Mouse (Mus musculus) stomach, embryonic 16.5 days (tissue): Measurements from ENCODE around the gene Vps37d. TPM values are rescaled to one million over a fixed set of nuclear protein-coding genes. Genes with fewer than 3 reads are reported as not detected.
A peak's percentile ranks its signal among the peaks of the same experiment; 100 is the strongest.
"Not testable (repeated sequence)": the region's sequence is repeated elsewhere in the genome, so short reads cannot be mapped to it uniquely, and the experiment has no call there.

Source experiments
- ATAC-seq: fragments of 200-750 bp; cut with Nextera tagmentation; 2 replicates; pipeline ENCODE4 v1.8.0; 2017; ENCODE audit warnings: moderate number of reproducible peaks, moderate TSS enrichment; ENCODE audit not compliant: insufficient read depth, low FRiP score
- H3K27ac ChIP-seq: fragments of 300-500 bp; sonication (generic); 2 replicates; pipeline ENCODE4 v1.5.1; 2014; ENCODE audit warnings: low read length
- H3K27me3 ChIP-seq: fragments of 300-500 bp; sonication (generic); 2 replicates; pipeline ENCODE4 v1.6.1; 2014; ENCODE audit warnings: low read length, control low read depth, mixed read lengths; ENCODE audit not compliant: control insufficient read depth, insufficient read depth
- H3K36me3 ChIP-seq: fragments of 300-500 bp; sonication (generic); 2 replicates; pipeline ENCODE4 v1.6.1; 2014; ENCODE audit warnings: low read length; ENCODE audit not compliant: control insufficient read depth, insufficient read depth
- H3K4me1 ChIP-seq: fragments of 300-500 bp; sonication (generic); 2 replicates; pipeline ENCODE4 v1.6.1; 2014; ENCODE audit warnings: low read length, control low read depth, mixed read lengths; ENCODE audit not compliant: control insufficient read depth, insufficient read depth
- H3K4me2 ChIP-seq: fragments of 300-500 bp; sonication (generic); 2 replicates; pipeline ENCODE4 v1.6.1; 2014; ENCODE audit warnings: low read depth, low read length, mixed read lengths
- H3K4me3 ChIP-seq: fragments of 300-500 bp; sonication (generic); replicated peaks from 2 replicates; pipeline ENCODE4 v1.5.1; 2014; ENCODE audit warnings: mild to moderate bottlenecking, low read length
- H3K9ac ChIP-seq: fragments of 300-500 bp; sonication (generic); 2 replicates; pipeline ENCODE4 v1.6.1; 2014; ENCODE audit warnings: low read length
- H3K9me3 ChIP-seq: fragments of 300-500 bp; sonication (generic); replicated peaks from 2 replicates; pipeline ENCODE4 v1.6.1; 2016; ENCODE audit warnings: low read length, control low read depth; ENCODE audit not compliant: control insufficient read depth
- WGBS: fragments of 180-500 bp; shearing (Covaris S2); extraction: QIAGEN DNeasy Blood & Tissue Kit; methylation state at CpG from one replicate; pipeline ENCODE4 v1.1.7; 2014; 5-methylcytosine and 5-hydroxymethylcytosine counted together
- polyA plus RNA-seq: library from polyadenylated mRNA; unstranded; fragments of >200 nt; fragmentation: Nextera tagmentation; extraction: Ambion mirVana; gene quantifications from 2 replicates; pipeline ENCODE4 v1.2.1, GENCODE M21; 2015

The Vps37d gene
- polyA plus RNA-seq, 1 experiment from 2014 or later, result 3.5 TPM

DNA sequence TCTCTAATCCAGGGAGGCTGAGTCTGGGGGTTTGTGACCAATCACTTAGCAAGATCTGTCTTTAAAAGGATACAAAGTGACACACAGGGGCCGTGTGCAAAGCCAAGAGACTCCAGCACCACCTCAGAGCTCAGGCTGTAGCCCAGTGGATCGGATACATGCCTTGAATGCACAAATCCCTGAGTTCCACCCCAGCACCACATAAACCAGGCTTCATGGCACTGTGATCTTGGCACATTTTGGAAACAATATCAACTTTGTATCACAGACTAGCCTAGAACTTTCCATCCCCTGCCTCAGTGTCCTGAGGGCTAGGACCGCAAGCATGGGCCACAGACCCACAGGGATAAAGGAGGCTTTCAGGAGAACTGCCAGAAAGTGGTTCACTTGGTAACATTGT is 12.1 kb downstream of the Vps37d start:
- WGBS, result 92% methylated on average over 3 of the region's 3 CpGs
- Histone ChIP-seq H3K4me2 (no peak overlapping the region), H3K27me3 (no peaks in the 10 kb centered on the region), H3K9ac (no peak overlapping the region), H3K4me3 (no peak overlapping the region), H3K36me3 (0 out of 2 replicates have a peak, but pooled peaks cover under 1% of the 10 kb centered on the region), H3K9me3 (no peaks in the 10 kb centered on the region), H3K27ac (no peak overlapping the region), H3K4me1 (peaks cover 14% of the 10 kb centered on the region)
- ATAC-seq, result no peak

DNA sequence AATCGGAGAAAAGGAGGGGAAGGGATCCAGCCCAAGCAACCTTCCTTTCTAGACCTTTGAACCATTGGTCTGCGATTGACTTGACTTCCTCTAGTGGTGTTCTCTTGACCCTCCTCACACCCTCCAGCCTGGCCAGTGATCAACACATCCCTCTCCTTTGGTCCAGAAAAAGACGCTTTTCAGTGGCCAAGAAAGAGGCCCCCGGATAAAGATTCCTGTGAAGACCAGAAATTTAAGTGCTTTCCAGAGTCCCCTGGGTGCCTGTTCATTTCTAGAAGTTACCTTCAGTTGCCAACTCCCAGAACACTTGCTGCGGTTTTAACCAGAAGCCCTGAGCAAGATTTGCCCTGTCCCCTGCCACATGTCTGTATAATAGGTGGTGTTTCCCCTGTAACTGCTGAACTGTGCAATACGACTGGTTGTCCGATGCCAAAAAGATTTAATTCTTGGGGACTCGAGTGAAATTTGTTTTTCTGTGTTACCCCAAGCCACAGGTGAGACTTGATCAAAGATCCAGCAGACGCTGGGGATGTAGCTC is 13.1 kb downstream of the Vps37d start, which contains the start of gene Bud23:
TSS of gene Bud23 (minus strand) at position 51 of the 538 bp plus-strand sequence.
- peaks cover 11% of the 10 kb centered on the region; the same call in 1 of the 2 replicates for H3K36me3 ChIP-seq
- peak within 1 kb of the TSS; percentile 90 for H3K9ac ChIP-seq
- H3K4me2 ChIP-seq, result peak within 1 kb of the TSS; percentile 85
- not testable (repeated sequence) for ATAC-seq, H3K9me3 ChIP-seq, H3K27me3 ChIP-seq
- WGBS, result 69% methylated on average over 9 of the region's 9 CpGs
- H3K4me3 ChIP-seq, result peak within 1 kb of the TSS; percentile 97
- peak within 1 kb of the TSS; percentile 66 for H3K27ac ChIP-seq
- peaks cover 14% of the 10 kb centered on the region for H3K4me1 ChIP-seq

DNA sequence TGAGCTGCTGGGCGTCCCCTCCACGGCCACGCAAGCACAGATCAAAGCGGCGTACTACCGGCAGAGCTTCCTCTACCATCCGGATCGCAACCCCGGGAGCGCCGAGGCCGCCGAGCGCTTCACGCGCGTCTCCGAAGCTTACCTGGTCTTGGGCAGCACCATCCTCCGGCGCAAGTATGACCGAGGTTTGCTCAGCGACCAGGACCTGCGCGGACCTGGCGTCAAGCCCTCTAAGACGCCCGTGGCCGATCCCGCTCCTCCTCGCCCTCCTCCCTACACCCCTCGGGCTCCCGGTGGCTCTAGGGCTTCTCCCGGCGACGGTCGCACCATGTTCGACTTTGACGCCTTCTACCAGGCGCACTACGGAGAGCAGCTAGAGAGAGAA is 13.7 kb downstream of the Vps37d start:
- peak; percentile 48 for ATAC-seq
- Histone ChIP-seq H3K9me3 (no peaks in the 10 kb centered on the region), H3K27me3 (no peaks in the 10 kb centered on the region), H3K9ac (peak overlapping the region; percentile 90), H3K36me3 (peaks cover 13% of the 10 kb centered on the region; the same call in 1 of the 2 replicates), H3K4me2 (peak overlapping the region; percentile 85), H3K27ac (peak overlapping the region; percentile 66), H3K4me1 (peaks cover 14% of the 10 kb centered on the region), H3K4me3 (peak overlapping the region; percentile 97)
- WGBS, result under 1% methylated on average over 40 of the region's 40 CpGs

DNA sequence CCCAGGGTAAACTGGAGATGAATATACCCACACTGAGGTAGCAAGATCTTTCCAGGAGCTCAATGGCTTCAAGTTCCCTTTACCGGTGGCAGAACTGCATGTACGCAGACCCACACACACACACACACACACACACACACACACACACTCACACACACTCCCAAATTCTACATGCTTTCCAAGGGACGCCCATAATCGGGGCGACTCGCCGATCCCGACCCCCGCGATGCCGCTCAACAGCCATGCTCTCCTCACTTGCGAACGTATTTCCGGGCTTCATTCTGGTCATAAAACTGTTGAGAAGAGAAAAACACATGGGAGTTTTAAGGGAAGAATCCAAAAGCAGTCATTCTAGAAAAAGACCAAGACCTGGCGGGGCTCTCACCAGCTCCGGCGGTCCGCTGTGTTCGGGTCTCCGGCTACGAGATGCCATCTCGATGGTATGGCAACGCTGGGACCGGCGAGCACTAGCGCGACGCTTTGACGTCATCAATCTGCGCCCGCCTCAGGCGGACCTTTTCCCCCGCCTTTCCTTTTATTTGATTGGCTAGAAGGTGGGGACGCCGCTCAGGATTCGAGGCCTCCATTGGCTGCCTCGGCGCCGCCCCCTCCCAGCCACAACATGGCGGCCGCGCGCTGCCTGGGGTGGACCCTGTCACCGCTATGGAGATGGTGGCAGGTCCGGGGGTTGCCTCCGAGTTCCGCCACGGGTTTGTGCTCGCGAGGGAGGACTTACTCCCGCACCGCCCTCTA is 14.3 kb downstream of the Vps37d start, which contains the start of gene Dnajc30:
TSS of gene Dnajc30 (plus strand) at position 574 of the 753 bp plus-strand sequence.
- H3K4me3 ChIP-seq, result peak within 1 kb of the TSS; percentile 97
- H3K27ac ChIP-seq, result peak within 1 kb of the TSS; percentile 66
- H3K9ac ChIP-seq, result peak within 1 kb of the TSS; percentile 90
- ATAC-seq, result peak; percentile 97
- H3K36me3 ChIP-seq, result peaks cover 13% of the 10 kb centered on the region
- H3K4me1 ChIP-seq, result peaks cover 14% of the 10 kb centered on the region
- no peaks in the 10 kb centered on the region for H3K27me3 ChIP-seq
- no peaks in the 10 kb centered on the region for H3K9me3 ChIP-seq
- peak within 1 kb of the TSS; percentile 85 for H3K4me2 ChIP-seq
- under 1% methylated on average over 52 of the region's 52 CpGs for WGBS

DNA sequence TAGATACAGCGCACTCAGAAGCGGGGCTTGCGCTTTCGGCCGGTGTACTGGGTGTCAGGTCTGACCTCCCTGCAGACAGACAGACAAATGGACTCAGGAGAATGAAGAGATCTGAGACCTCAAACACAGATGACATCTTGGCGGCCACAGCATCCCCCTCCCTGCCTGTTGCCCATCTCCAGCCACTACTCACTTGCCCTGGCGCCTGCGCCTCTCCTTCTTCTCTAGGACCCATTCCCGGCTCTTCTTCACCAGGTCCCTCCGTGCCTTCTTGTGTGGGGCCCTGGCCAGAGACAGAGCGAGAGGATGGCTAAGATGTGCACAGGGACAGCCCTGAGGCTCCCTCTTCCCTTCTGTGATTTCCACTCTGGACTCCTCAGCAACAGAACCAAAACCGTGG is 24.7 kb downstream of the Vps37d start:
- Histone ChIP-seq H3K9ac (no peak overlapping the region), H3K4me3 (no peak overlapping the region), H3K27ac (no peak overlapping the region), H3K4me1 (no peaks in the 10 kb centered on the region), H3K27me3 (no peaks in the 10 kb centered on the region), H3K36me3 (no peaks in the 10 kb centered on the region), H3K9me3 (no peaks in the 10 kb centered on the region), H3K4me2 (no peak overlapping the region)
- 86% methylated on average over 12 of the region's 12 CpGs for WGBS
- no peak for ATAC-seq

DNA sequence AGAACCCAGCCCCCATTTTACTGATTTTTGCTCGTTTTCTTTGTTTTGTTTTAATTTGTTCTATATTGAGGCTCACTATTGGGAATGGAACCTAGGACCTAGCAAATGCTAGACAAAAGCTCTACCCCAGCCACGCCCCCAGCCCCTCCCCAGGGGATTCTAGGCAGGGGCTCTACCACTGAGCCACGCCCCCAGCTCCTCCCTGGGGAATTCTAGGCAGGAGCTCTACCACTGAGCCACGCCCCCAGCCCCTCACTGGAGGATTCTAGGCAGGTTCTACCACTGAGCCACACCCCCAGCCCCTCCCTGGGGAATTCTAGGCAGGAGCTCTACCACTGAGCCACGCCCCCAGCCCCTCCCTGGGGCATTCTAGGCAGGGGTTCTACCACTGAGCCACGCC is 28.8 kb downstream of the Vps37d start:
- not testable (repeated sequence) for H3K9me3 ChIP-seq, H3K27ac ChIP-seq, H3K4me3 ChIP-seq, H3K4me1 ChIP-seq, H3K9ac ChIP-seq, H3K27me3 ChIP-seq, H3K36me3 ChIP-seq, H3K4me2 ChIP-seq, ATAC-seq
- 88% methylated on average over 6 of the region's 6 CpGs for WGBS

DNA sequence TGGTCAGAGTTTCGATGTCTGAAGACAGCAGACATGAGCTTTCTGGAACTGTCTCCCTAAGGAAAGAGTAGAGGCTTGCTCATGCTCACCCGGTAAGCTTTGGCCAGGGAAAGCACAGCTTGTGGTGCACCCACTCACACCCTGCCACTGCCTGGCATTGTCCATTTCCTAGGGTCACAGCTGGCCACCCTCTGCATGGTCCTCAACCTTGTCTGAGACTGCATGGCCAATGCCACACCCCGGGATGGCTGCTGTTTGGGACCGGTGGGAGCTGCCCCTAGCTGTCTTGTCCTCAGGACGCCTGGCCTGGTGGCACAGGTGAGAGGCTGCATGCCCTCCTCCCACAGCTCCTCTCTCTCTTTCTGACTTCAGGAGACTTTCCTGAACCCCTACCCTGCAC is 29.5 kb downstream of the Vps37d start:
- no peaks in the 10 kb centered on the region for H3K9me3 ChIP-seq
- no peaks in the 10 kb centered on the region for H3K4me1 ChIP-seq
- peaks cover 6% of the 10 kb centered on the region; the same call in 1 of the 2 replicates for H3K36me3 ChIP-seq
- no peak overlapping the region for H3K27ac ChIP-seq
- H3K9ac ChIP-seq, result no peak overlapping the region
- ATAC-seq, result no peak
- H3K27me3 ChIP-seq, result no peaks in the 10 kb centered on the region
- no peak overlapping the region for H3K4me3 ChIP-seq
- whole genome bisulfite sequencing, result 95% methylated on average over 5 of the region's 5 CpGs
- H3K4me2 ChIP-seq, result no peak overlapping the region

DNA sequence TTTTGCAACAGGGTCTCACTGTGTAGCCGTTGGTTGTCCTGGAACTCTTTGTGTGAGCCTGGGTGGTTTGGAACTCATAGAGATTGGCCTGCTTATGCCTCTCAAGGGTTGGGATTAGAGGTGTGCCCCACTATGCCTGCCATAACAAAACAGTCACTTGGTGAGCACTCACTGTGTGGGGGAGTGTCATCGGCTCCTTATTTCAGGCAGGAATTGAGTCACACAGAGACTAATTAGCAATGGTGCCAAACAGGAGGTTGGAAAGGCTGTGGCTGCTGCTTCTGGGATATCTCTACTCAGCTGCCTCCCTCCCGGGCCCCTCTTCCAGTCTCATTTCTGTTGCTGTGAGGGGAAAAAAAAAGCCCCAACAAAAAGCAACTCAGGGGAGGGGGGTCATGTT is 33.5 kb downstream of the Vps37d start:
- Histone ChIP-seq H3K27ac (no peak overlapping the region), H3K9me3 (no peaks in the 10 kb centered on the region), H3K9ac (no peak overlapping the region), H3K4me3 (no peak overlapping the region), H3K4me1 (no peaks in the 10 kb centered on the region), H3K27me3 (no peaks in the 10 kb centered on the region), H3K36me3 (peaks cover 6% of the 10 kb centered on the region; the same call in 1 of the 2 replicates), H3K4me2 (no peak overlapping the region)
- no peak for ATAC-seq
- 92% methylated on average over 3 of the region's 3 CpGs for whole genome bisulfite sequencing

DNA sequence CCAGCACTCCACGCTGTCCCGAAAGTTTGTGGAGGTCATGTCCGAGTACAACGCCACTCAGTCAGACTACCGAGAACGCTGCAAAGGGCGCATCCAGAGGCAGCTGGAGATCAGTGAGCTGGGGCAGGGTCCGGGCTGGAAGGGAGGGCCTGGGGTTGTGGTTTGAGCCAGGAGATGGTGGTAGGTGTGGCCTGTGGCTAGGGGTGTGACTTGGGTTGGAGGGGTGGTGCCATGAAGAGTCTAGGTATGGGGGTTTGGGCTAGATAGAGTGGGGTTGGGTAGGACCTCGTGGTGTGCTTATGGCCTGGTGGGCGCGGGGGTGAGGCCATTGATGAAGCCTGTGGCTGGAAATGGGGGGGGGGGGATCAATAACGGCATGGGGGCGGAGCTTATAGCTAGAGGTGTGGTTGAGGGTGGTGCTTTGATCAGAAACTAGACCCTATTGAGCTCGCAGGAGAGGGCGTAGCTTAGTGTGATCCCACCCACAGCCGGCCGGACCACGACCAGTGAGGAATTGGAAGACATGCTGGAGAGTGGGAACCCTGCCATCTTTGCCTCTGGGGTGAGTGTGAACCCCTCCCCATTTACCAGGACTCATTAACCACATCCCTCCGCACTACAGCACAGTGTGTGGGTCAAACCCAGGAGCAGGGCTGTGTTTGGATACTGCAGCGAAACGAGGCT is 35.8 kb downstream of the Vps37d start:
- no peaks in the 10 kb centered on the region for H3K9me3 ChIP-seq
- H3K4me3 ChIP-seq, result no peak overlapping the region
- peaks cover 8% of the 10 kb centered on the region; the same call in 1 of the 2 replicates for H3K36me3 ChIP-seq
- 0 out of 2 replicates have a peak overlapping the region, but pooled peaks have one; percentile 6 for H3K4me2 ChIP-seq
- 44% methylated on average over 21 of the region's 21 CpGs for WGBS
- no peak overlapping the region for H3K9ac ChIP-seq
- no peaks in the 10 kb centered on the region for H3K4me1 ChIP-seq
- no peaks in the 10 kb centered on the region for H3K27me3 ChIP-seq
- H3K27ac ChIP-seq, result no peak overlapping the region
- peak; percentile 21; the same call in 1 of the 2 replicates for ATAC-seq
